Mouse (Mus musculus): ENCODE results near the gene Kat2b. TPM values are rescaled to one million over a fixed set of nuclear protein-coding genes. Genes with fewer than 3 reads are reported as not detected.

Gene Kat2b
- polyA plus RNA-seq, 1 experiment from 2014 or later: 7.1 TPM

- Histone ChIP-seq H3K4me2 (replicated peaks) (no peak overlapping the region), H3K27ac (no peak overlapping the region), H3K9me3 (no peaks in the 10 kb centered on the region), H3K27me3 (replicated peaks) (no peaks in the 10 kb centered on the region), H3K4me1 (peaks cover 6% of the 10 kb centered on the region; the same call in 1 of the 2 replicates), H3K9ac (no peak overlapping the region), H3K4me3 (no peak overlapping the region), H3K36me3 (no peaks in the 10 kb centered on the region)
- no peak for ATAC-seq (ENCODE audit: low FRiP score, low read depth)
- WGBS: 90% methylated on average over 2 of the region's 2 CpGs
Measured at GRCm38 (mm10) chr17:53577151-53577550, 10.5 kb downstream of the Kat2b start.

GRCm38 (mm10) chr17:53577754-53578153 lies 11.1 kb downstream of the Kat2b start:
- no peak overlapping the region for H3K4me3 ChIP-seq
- H3K4me2 ChIP-seq (replicated peaks): no peak overlapping the region
- H3K9me3 ChIP-seq: no peaks in the 10 kb centered on the region
- H3K27ac ChIP-seq: no peak overlapping the region
- no peaks in the 10 kb centered on the region for H3K27me3 ChIP-seq (replicated peaks)
- no peak overlapping the region for H3K9ac ChIP-seq
- H3K4me1 ChIP-seq: peaks cover 6% of the 10 kb centered on the region; the same call in 1 of the 2 replicates
- no peaks in the 10 kb centered on the region for H3K36me3 ChIP-seq
- ATAC-seq (ENCODE audit: low FRiP score, low read depth): no peak
- 85% methylated on average over 5 of the region's 5 CpGs for WGBS

- Histone ChIP-seq H3K27me3 (replicated peaks) (no peaks in the 10 kb centered on the region), H3K4me2 (replicated peaks) (no peak overlapping the region), H3K4me1 (peaks cover 6% of the 10 kb centered on the region; the same call in 1 of the 2 replicates), H3K4me3 (no peak overlapping the region), H3K36me3 (no peaks in the 10 kb centered on the region), H3K9me3 (no peaks in the 10 kb centered on the region), H3K27ac (no peak overlapping the region), H3K9ac (no peak overlapping the region)
- no peak for ATAC-seq (ENCODE audit: low FRiP score, low read depth)
- WGBS: 78% methylated on average over 6 of the region's 6 CpGs
Measured at GRCm38 (mm10) chr17:53578249-53578648, 11.6 kb downstream of the Kat2b start.

- 0 out of 2 replicates have a peak, but pooled peaks have one; percentile 25 for ATAC-seq (ENCODE audit: low FRiP score, low read depth)
- H3K36me3 ChIP-seq: no peaks in the 10 kb centered on the region
- H3K4me2 ChIP-seq (replicated peaks): no peak overlapping the region
- WGBS: 68% methylated on average over 9 of the region's 9 CpGs
- H3K9me3 ChIP-seq: no peaks in the 10 kb centered on the region
- H3K4me3 ChIP-seq: no peak overlapping the region
- no peak overlapping the region for H3K27ac ChIP-seq
- no peaks in the 10 kb centered on the region for H3K27me3 ChIP-seq (replicated peaks)
- H3K4me1 ChIP-seq: peaks cover 6% of the 10 kb centered on the region; the same call in 1 of the 2 replicates
- no peak overlapping the region for H3K9ac ChIP-seq
Measured at GRCm38 (mm10) chr17:53578776-53579175, 12.1 kb downstream of the Kat2b start.

- Histone ChIP-seq H3K9ac (no peak overlapping the region), H3K4me1 (peaks cover 6% of the 10 kb centered on the region; the same call in 1 of the 2 replicates), H3K27me3 (replicated peaks) (no peaks in the 10 kb centered on the region), H3K4me2 (replicated peaks) (no peak overlapping the region), H3K27ac (no peak overlapping the region), H3K36me3 (no peaks in the 10 kb centered on the region), H3K4me3 (no peak overlapping the region), H3K9me3 (no peaks in the 10 kb centered on the region)
- no peak for ATAC-seq (ENCODE audit: low FRiP score, low read depth)
- 76% methylated on average over 4 of the region's 4 CpGs for WGBS
Measured at GRCm38 (mm10) chr17:53579612-53580011, 13.0 kb downstream of the Kat2b start.

- Histone ChIP-seq H3K9me3 (no peaks in the 10 kb centered on the region), H3K27ac (no peak overlapping the region), H3K9ac (no peak overlapping the region), H3K27me3 (replicated peaks) (no peaks in the 10 kb centered on the region), H3K4me2 (replicated peaks) (no peak overlapping the region), H3K4me3 (no peak overlapping the region), H3K4me1 (peaks cover 6% of the 10 kb centered on the region; the same call in 1 of the 2 replicates), H3K36me3 (no peaks in the 10 kb centered on the region)
- WGBS: 74% methylated on average over 3 of the region's 3 CpGs
- ATAC-seq (ENCODE audit: low FRiP score, low read depth): no peak
Measured at GRCm38 (mm10) chr17:53580237-53580636, 13.6 kb downstream of the Kat2b start.

- no peak overlapping the region for H3K9ac ChIP-seq
- WGBS: 69% methylated on average over 4 of the region's 4 CpGs
- H3K36me3 ChIP-seq: no peaks in the 10 kb centered on the region
- no peak overlapping the region for H3K4me3 ChIP-seq
- H3K27me3 ChIP-seq (replicated peaks): no peaks in the 10 kb centered on the region
- no peak for ATAC-seq (ENCODE audit: low FRiP score, low read depth)
- peaks cover 6% of the 10 kb centered on the region; the same call in 1 of the 2 replicates for H3K4me1 ChIP-seq
- no peak overlapping the region for H3K4me2 ChIP-seq (replicated peaks)
- H3K27ac ChIP-seq: no peak overlapping the region
- no peaks in the 10 kb centered on the region for H3K9me3 ChIP-seq
Measured at GRCm38 (mm10) chr17:53582026-53582585, 15.4 kb downstream of the Kat2b start.

GRCm38 (mm10) chr17:53582805-53583204 lies 16.1 kb downstream of the Kat2b start:
- H3K36me3 ChIP-seq: no peaks in the 10 kb centered on the region
- no peak overlapping the region for H3K4me3 ChIP-seq
- no peaks in the 10 kb centered on the region for H3K27me3 ChIP-seq (replicated peaks)
- 92% methylated on average over 7 of the region's 7 CpGs for WGBS
- no peak for ATAC-seq (ENCODE audit: low FRiP score, low read depth)
- H3K9me3 ChIP-seq: no peaks in the 10 kb centered on the region
- peaks cover 11% of the 10 kb centered on the region; the same call in 1 of the 2 replicates for H3K4me1 ChIP-seq
- no peak overlapping the region for H3K9ac ChIP-seq
- H3K4me2 ChIP-seq (replicated peaks): no peak overlapping the region
- H3K27ac ChIP-seq: no peak overlapping the region

GRCm38 (mm10) chr17:53583846-53584579 lies 17.4 kb downstream of the Kat2b start:
- ATAC-seq (ENCODE audit: low FRiP score, low read depth): no peak
- 92% methylated on average over 11 of the region's 11 CpGs for WGBS

GRCm38 (mm10) chr17:53587074-53587851 lies 20.6 kb downstream of the Kat2b start:
- H3K4me2 ChIP-seq (replicated peaks): no peak overlapping the region
- 60% methylated on average over 14 of the region's 14 CpGs for WGBS

More at GRCm38 (mm10) chr17:53583846-53584579, 17.4 kb downstream of the Kat2b start:
- no peak overlapping the region for H3K27ac ChIP-seq
- 0 out of 2 replicates have a peak, but pooled peaks cover 4% of the 10 kb centered on the region for H3K4me1 ChIP-seq
- no peak overlapping the region for H3K4me3 ChIP-seq
- H3K36me3 ChIP-seq: no peaks in the 10 kb centered on the region
- no peaks in the 10 kb centered on the region for H3K9me3 ChIP-seq
- no peak overlapping the region for H3K4me2 ChIP-seq (replicated peaks)
- H3K27me3 ChIP-seq (replicated peaks): no peaks in the 10 kb centered on the region
- H3K9ac ChIP-seq: no peak overlapping the region

GRCm38 (mm10) chr17:53588097-53588855 lies 21.6 kb downstream of the Kat2b start:
- Histone ChIP-seq H3K9me3 (no peaks in the 10 kb centered on the region), H3K27ac (no peak overlapping the region), H3K36me3 (no peaks in the 10 kb centered on the region), H3K27me3 (replicated peaks) (no peaks in the 10 kb centered on the region), H3K4me2 (replicated peaks) (no peak overlapping the region), H3K9ac (no peak overlapping the region), H3K4me1 (0 out of 2 replicates have a peak, but pooled peaks cover 4% of the 10 kb centered on the region), H3K4me3 (no peak overlapping the region)
- 83% methylated on average over 9 of the region's 9 CpGs for WGBS
- ATAC-seq (ENCODE audit: low FRiP score, low read depth): 0 out of 2 replicates have a peak, but pooled peaks have one; percentile 5

More at GRCm38 (mm10) chr17:53587074-53587851, 20.6 kb downstream of the Kat2b start:
- no peak overlapping the region for H3K4me3 ChIP-seq
- H3K9ac ChIP-seq: no peak overlapping the region
- no peak overlapping the region for H3K27ac ChIP-seq
- H3K36me3 ChIP-seq: no peaks in the 10 kb centered on the region
- H3K9me3 ChIP-seq: no peaks in the 10 kb centered on the region
- 0 out of 2 replicates have a peak, but pooled peaks cover 4% of the 10 kb centered on the region for H3K4me1 ChIP-seq
- peak; percentile 74 for ATAC-seq (ENCODE audit: low FRiP score, low read depth)
- H3K27me3 ChIP-seq (replicated peaks): no peaks in the 10 kb centered on the region

Data from neural tube, embryonic 12.5 days (tissue).